Mouse (Mus musculus): ENCODE data around the gene Tchhl1.

DNA sequence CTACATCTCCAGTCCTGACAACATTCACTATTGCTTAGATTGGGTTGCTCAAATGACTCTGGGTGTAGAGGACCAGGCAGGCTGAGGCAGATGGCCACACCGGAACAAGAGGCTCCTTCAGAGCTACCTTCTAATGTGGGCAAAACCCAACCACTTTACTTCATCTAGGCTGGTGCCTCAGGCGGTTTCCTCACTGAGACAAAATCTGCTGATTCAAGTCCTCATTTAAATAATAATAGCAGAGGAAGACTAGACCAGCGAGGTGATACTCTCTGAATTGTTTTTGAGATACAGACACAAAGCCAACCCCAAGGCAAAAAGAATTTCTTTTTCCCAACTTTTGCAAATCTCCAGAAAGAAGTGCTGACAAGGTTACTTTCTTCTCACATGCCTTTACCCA lies 36.9 kb upstream of the Tchhl1 start:
- TF ChIP-seq CTCF (IDR thresholded peaks at IDR 0.05; ENCODE audit: low read depth, low read length) (no peak), POLR2A (IDR thresholded peaks at IDR 0.05; ENCODE audit: borderline replicate concordance, low read depth, low read length) (no peak)

All from bone marrow macrophage, adult 2 months (primary cell).